Mouse (Mus musculus) liver, adult 2 months (tissue): Measurements from ENCODE around the gene Iqcf3. TPM values are rescaled to one million over a fixed set of nuclear protein-coding genes. Genes with fewer than 3 reads are reported as not detected.
A peak's percentile ranks its signal among the peaks of the same experiment; 100 is the strongest.

Source experiments
- DNase-seq: peaks from one replicate; pipeline ENCODE4 v3.0.0-alpha.2; 2011; ENCODE audit warnings: low read depth, low spot score; ENCODE audit errors: extremely low read depth
- H3K27ac ChIP-seq: fragments of 200-500 bp; replicated peaks from 2 replicates; pipeline ENCODE4 v1.5.1; 2012; ENCODE audit warnings: low read depth, mild to moderate bottlenecking, control low read depth, inconsistent platforms, low read length; ENCODE audit not compliant: insufficient read depth
- H3K27me3 ChIP-seq: fragments of 200-500 bp; 2 replicates; pipeline ENCODE4 v1.6.1; 2012; ENCODE audit warnings: mild to moderate bottlenecking, moderate library complexity, low read length, inconsistent platforms; ENCODE audit not compliant: control insufficient read depth, insufficient read depth
- H3K36me3 ChIP-seq: fragments of 200-500 bp; 2 replicates; pipeline ENCODE4 v1.6.1; 2012; ENCODE audit warnings: low read length, inconsistent platforms; ENCODE audit not compliant: control insufficient read depth, insufficient read depth
- H3K4me1 ChIP-seq: fragments of 200-500 bp; 2 replicates; pipeline ENCODE4 v1.6.1; 2011; ENCODE audit warnings: low read length; ENCODE audit not compliant: control insufficient read depth, insufficient read depth
- H3K4me3 ChIP-seq: fragments of 200-500 bp; 2 replicates; pipeline ENCODE4 v1.5.1; 2011; ENCODE audit warnings: low read depth, mild to moderate bottlenecking, control low read depth, low read length, moderate library complexity; ENCODE audit not compliant: insufficient read depth
- H3K79me2 ChIP-seq: fragments of 200-500 bp; 2 replicates; pipeline ENCODE4 v1.6.1; 2012; ENCODE audit warnings: inconsistent platforms, mild to moderate bottlenecking, low read length, moderate library complexity; ENCODE audit not compliant: control insufficient read depth, insufficient read depth
- H3K9ac ChIP-seq: fragments of 200-500 bp; 2 replicates; pipeline ENCODE4 v1.6.1; 2012; ENCODE audit warnings: low read depth, mild to moderate bottlenecking, control low read depth, inconsistent platforms, low read length
- CTCF ChIP-seq: fragments of 200-500 bp; IDR thresholded peaks from 2 replicates; pipeline ENCODE4 v1.5.1; 2011; ENCODE audit warnings: low read depth, low read length, control low read depth
- POLR2A ChIP-seq: fragments of 200-500 bp; IDR thresholded peaks from 2 replicates; pipeline ENCODE4 v1.6.1; 2011; ENCODE audit warnings: low read length, control low read depth; ENCODE audit not compliant: insufficient read depth; ENCODE audit errors: extremely low read depth
- WGBS: fragments of 180-500 bp; shearing (Covaris S2); methylation state at CpG from one replicate; pipeline ENCODE4 v1.1.7; 2018; 5-methylcytosine and 5-hydroxymethylcytosine counted together
- polyA plus RNA-seq: library from polyadenylated mRNA; depleted of rRNA; stranded (reverse); fragments of >200 nt; gene quantifications from 2 replicates; pipeline ENCODE4 v1.2.3, GENCODE M21; 2012
- total RNA-seq: library from RNA; depleted of rRNA; stranded (reverse); fragments of >200 nt; gene quantifications from 2 replicates; pipeline ENCODE4 v1.2.3, GENCODE M21; 2014

Gene Iqcf3
- total and polyA plus RNA-seq, 2 experiments: not detected

- no peak overlapping the region for H3K4me3 ChIP-seq
- H3K4me1 ChIP-seq: peaks cover 10% of the 10 kb centered on the region; the same call in 1 of the 2 replicates
- no peaks in the 10 kb centered on the region for H3K27me3 ChIP-seq
- H3K36me3 ChIP-seq: no peaks in the 10 kb centered on the region
- no peak for DNase-seq
- 85% methylated on average over 14 of the region's 14 CpGs for WGBS
- TF ChIP-seq POLR2A (no peak), CTCF (no peak)
- H3K79me2 ChIP-seq: no peaks in the 10 kb centered on the region; the same call in 1 of the 2 replicates
- no peak overlapping the region for H3K9ac ChIP-seq
- H3K27ac ChIP-seq: peak overlapping the region; percentile 27; the same call in 1 of the 2 replicates
Measured at GRCm38 (mm10) chr9:106470991-106471750, 90.3 kb downstream of the Iqcf3 start.

- 69% methylated on average over 9 of the region's 9 CpGs for WGBS
- Histone ChIP-seq H3K4me1 (peaks cover 2% of the 10 kb centered on the region; the same call in 1 of the 2 replicates), H3K36me3 (no peaks in the 10 kb centered on the region), H3K4me3 (no peak overlapping the region), H3K27ac (no peak overlapping the region), H3K79me2 (no peaks in the 10 kb centered on the region; the same call in 1 of the 2 replicates), H3K9ac (no peak overlapping the region), H3K27me3 (no peaks in the 10 kb centered on the region)
- no peak for DNase-seq
- TF ChIP-seq POLR2A (no peak), CTCF (no peak)
Measured at GRCm38 (mm10) chr9:106469776-106470175, 91.7 kb downstream of the Iqcf3 start.

GRCm38 (mm10) chr9:106469317-106469716 is 92.1 kb downstream of the Iqcf3 start:
- H3K27ac ChIP-seq: no peak overlapping the region
- no peaks in the 10 kb centered on the region for H3K79me2 ChIP-seq
- H3K36me3 ChIP-seq: no peaks in the 10 kb centered on the region
- no peak overlapping the region for H3K4me3 ChIP-seq
- 37% methylated on average over 6 of the region's 6 CpGs for WGBS
- no peak overlapping the region for H3K9ac ChIP-seq
- DNase-seq: peak; percentile 51
- TF ChIP-seq POLR2A (no peak), CTCF (peak; percentile 56)
- peaks cover 2% of the 10 kb centered on the region; the same call in 1 of the 2 replicates for H3K4me1 ChIP-seq
- no peaks in the 10 kb centered on the region for H3K27me3 ChIP-seq

- H3K4me3 ChIP-seq: no peak overlapping the region
- no peaks in the 10 kb centered on the region for H3K27me3 ChIP-seq
- H3K27ac ChIP-seq: no peak overlapping the region
- H3K36me3 ChIP-seq: no peaks in the 10 kb centered on the region
- TF ChIP-seq POLR2A (no peak), CTCF (no peak)
- H3K9ac ChIP-seq: no peak overlapping the region
- 89% methylated on average over 7 of the region's 7 CpGs for WGBS
- H3K4me1 ChIP-seq: peaks cover 2% of the 10 kb centered on the region; the same call in 1 of the 2 replicates
- no peak for DNase-seq
- H3K79me2 ChIP-seq: no peaks in the 10 kb centered on the region
Measured at GRCm38 (mm10) chr9:106467746-106468145, 93.7 kb downstream of the Iqcf3 start.

- no peaks in the 10 kb centered on the region for H3K79me2 ChIP-seq
- no peaks in the 10 kb centered on the region for H3K27me3 ChIP-seq
- no peak overlapping the region for H3K9ac ChIP-seq
- DNase-seq: no peak
- peaks cover 2% of the 10 kb centered on the region; the same call in 1 of the 2 replicates for H3K4me1 ChIP-seq
- no peak for TF ChIP-seq CTCF
- TF ChIP-seq POLR2A: no peak
- H3K4me3 ChIP-seq: no peak overlapping the region
- no peaks in the 10 kb centered on the region; the same call in 1 of the 2 replicates for H3K36me3 ChIP-seq
- H3K27ac ChIP-seq: no peak overlapping the region
- WGBS: 79% methylated on average over 6 of the region's 6 CpGs
Measured at GRCm38 (mm10) chr9:106466721-106467120, 94.7 kb downstream of the Iqcf3 start.

GRCm38 (mm10) chr9:106465571-106466200 is 95.7 kb downstream of the Iqcf3 start, which contains the start of gene Gpr62:
TSS of gene Gpr62 (minus strand) at chr9:106465938.
- peak within 1 kb of the TSS; percentile 37; the same call in 1 of the 2 replicates for H3K9ac ChIP-seq
- TF ChIP-seq CTCF (no peak), POLR2A (no peak)
- 48% methylated on average over 26 of the region's 26 CpGs for WGBS

More at GRCm38 (mm10) chr9:106465571-106466200, 95.7 kb downstream of the Iqcf3 start, which contains the start of gene Gpr62:
- no peaks in the 10 kb centered on the region for H3K79me2 ChIP-seq
- H3K36me3 ChIP-seq: no peaks in the 10 kb centered on the region; the same call in 1 of the 2 replicates
- H3K27me3 ChIP-seq: no peaks in the 10 kb centered on the region
- peak within 1 kb of the TSS; percentile 42; the same call in 1 of the 2 replicates for H3K4me3 ChIP-seq
- peaks cover 2% of the 10 kb centered on the region; the same call in 1 of the 2 replicates for H3K4me1 ChIP-seq
- no peak for DNase-seq
- H3K27ac ChIP-seq: no peak within 1 kb of the TSS
